Mouse (Mus musculus): ENCODE data around the gene Herc3. TPM values are rescaled to one million over a fixed set of nuclear protein-coding genes. Genes with fewer than 3 reads are reported as not detected.

Herc3 gene
- total and polyA plus RNA-seq, 3 experiments, result 1.9 to 5.7 TPM; not detected in 1

DNA sequence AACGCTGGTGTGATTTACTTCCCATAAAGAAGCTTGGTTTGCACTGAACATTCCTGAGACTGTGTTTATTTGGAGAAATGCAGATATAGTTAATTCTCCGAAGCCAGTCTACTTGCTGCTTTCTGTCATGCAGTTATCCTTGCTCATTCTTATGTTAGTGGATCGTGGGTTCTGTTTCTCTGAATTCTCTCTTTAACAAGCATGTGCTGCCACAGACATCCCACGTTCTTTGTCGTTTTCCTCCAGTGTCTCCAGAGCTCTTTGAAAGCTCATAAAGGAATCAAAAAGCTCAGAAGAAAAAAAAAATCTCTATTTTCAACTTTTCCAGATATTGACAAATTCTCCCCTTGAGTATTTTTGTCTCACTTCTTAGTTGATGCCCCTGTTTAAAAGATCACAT, 82.7 kb downstream of the Herc3 start:
- no peak overlapping the region for H3K27ac ChIP-seq (ENCODE audit: control insufficient read depth, low read depth, low read length)
- no peaks in the 10 kb centered on the region for H3K27me3 ChIP-seq (ENCODE audit: control insufficient read depth in 1 of 2, insufficient read depth in 2 of 2, low read length in 2 of 2)
- TF ChIP-seq MYB (IDR thresholded peaks at IDR 0.05; ENCODE audit: low read depth, low read length), result no peak
- TF ChIP-seq MEF2A (IDR thresholded peaks at IDR 0.05; ENCODE audit: extremely low read depth, insufficient replicate concordance, low read depth, low read length, poor library complexity, severe bottlenecking), result no peak
- no peak for TF ChIP-seq EP300 (IDR thresholded peaks at IDR 0.05; ENCODE audit: low read depth in 1 of 2, low read length in 2 of 2)
- TF ChIP-seq MAX (IDR thresholded peaks at IDR 0.05; ENCODE audit: low read length), result no peak
- TF ChIP-seq USF1 (IDR thresholded peaks at IDR 0.05; ENCODE audit: low read depth, low read length), result no peak
- TF ChIP-seq HCFC1 (IDR thresholded peaks at IDR 0.05; ENCODE audit: low read depth, low read length), result no peak
- TF ChIP-seq CHD2 (IDR thresholded peaks at IDR 0.05; ENCODE audit: low read length), result no peak
- TF ChIP-seq E2F4 (IDR thresholded peaks at IDR 0.05; ENCODE audit: borderline replicate concordance, low read depth, low read length), result no peak
- no peak for TF ChIP-seq SIN3A (IDR thresholded peaks at IDR 0.05; ENCODE audit: low read length)
- TF ChIP-seq GATA1 (IDR thresholded peaks at IDR 0.05; ENCODE audit: low read depth, low read length), result no peak
- no peak for TF ChIP-seq RAD21 (IDR thresholded peaks at IDR 0.05; ENCODE audit: low read depth, low read length)
- TF ChIP-seq UBTF (IDR thresholded peaks at IDR 0.05; ENCODE audit: borderline replicate concordance, insufficient read depth, low read depth, low read length), result no peak
- no peak for TF ChIP-seq ZKSCAN1 (IDR thresholded peaks at IDR 0.05; ENCODE audit: low read depth, low read length)
- TF ChIP-seq JUND (IDR thresholded peaks at IDR 0.05; ENCODE audit: low read depth, low read length), result no peak
- no peak for TF ChIP-seq BHLHE40 (IDR thresholded peaks at IDR 0.05; ENCODE audit: borderline replicate concordance, low read depth, low read length)
- no peak for TF ChIP-seq GABPA (IDR thresholded peaks at IDR 0.05; ENCODE audit: low read depth, low read length)
- no peak for TF ChIP-seq POLR2AphosphoS2 (IDR thresholded peaks at IDR 0.05; ENCODE audit: low read length)
- no peak for TF ChIP-seq ETS1 (IDR thresholded peaks at IDR 0.05; ENCODE audit: low read depth, low read length)
- no peak for DNase-seq (ENCODE audit: low read depth, low spot score)
- H3K4me1 ChIP-seq (ENCODE audit: control insufficient read depth in 1 of 2, insufficient read depth in 2 of 2, low read length in 2 of 2), result peaks cover 17 to 30% of the 10 kb centered on the region in 2 experiments
- no peaks in the 10 kb centered on the region for H3K79me2 ChIP-seq (ENCODE audit: control insufficient read depth, insufficient read depth, low read length, poor library complexity)
- no peaks in the 10 kb centered on the region for H3K9me3 ChIP-seq (replicated peaks; ENCODE audit: insufficient read depth, low read length)
- H3K9ac ChIP-seq (ENCODE audit: control insufficient read depth, low read depth, low read length, poor library complexity, severe bottlenecking), result no peak overlapping the region
- H3K4me3 ChIP-seq (ENCODE audit: control insufficient read depth in 1 of 2, insufficient read depth in 1 of 2, low read depth in 2 of 2, low read length in 2 of 2), result no peak overlapping the region
- peaks cover 0 to 29% of the 10 kb centered on the region in 2 experiments; a peak in 2 of 4 replicates for H3K36me3 ChIP-seq (ENCODE audit: control insufficient read depth in 1 of 2, insufficient read depth in 2 of 2, low read length in 2 of 2)

DNA sequence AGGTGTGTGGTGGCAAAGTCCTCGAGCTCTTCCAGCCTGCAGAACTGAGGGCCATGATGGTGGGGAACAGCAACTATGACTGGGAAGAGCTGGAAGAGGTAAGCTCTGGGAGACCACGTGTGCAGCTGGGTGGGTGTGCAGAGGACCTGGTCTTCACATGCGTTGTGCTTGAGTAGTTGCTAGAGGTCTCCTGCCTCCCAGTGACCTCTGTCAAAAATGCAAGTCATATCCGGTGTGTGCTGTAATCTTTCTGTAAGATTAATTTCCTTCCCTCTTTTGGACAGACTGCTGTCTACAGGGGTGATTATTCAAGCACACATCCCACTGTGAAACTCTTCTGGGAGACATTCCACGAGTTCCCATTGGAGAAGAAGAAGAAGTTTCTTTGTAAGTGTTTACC, 85.2 kb downstream of the Herc3 start:
- Histone ChIP-seq H3K9ac (ENCODE audit: control insufficient read depth, low read depth, low read length, poor library complexity, severe bottlenecking) (peak overlapping the region; percentile 4; the same call in 1 of the 2 replicates), H3K4me1 (ENCODE audit: control insufficient read depth in 1 of 2, insufficient read depth in 2 of 2, low read length in 2 of 2) (peaks cover 17 to 30% of the 10 kb centered on the region in 2 experiments), H3K9me3 (replicated peaks; ENCODE audit: insufficient read depth, low read length) (no peaks in the 10 kb centered on the region), H3K4me3 (ENCODE audit: control insufficient read depth in 1 of 2, insufficient read depth in 1 of 2, low read depth in 2 of 2, low read length in 2 of 2) (peak overlapping the region in 1 of 2 experiments; percentile 27; a peak in 1 of 4 replicates), H3K36me3 (ENCODE audit: control insufficient read depth in 1 of 2, insufficient read depth in 2 of 2, low read length in 2 of 2) (peaks cover 0 to 29% of the 10 kb centered on the region in 2 experiments; a peak in 2 of 4 replicates), H3K79me2 (ENCODE audit: control insufficient read depth, insufficient read depth, low read length, poor library complexity) (no peaks in the 10 kb centered on the region), H3K27ac (ENCODE audit: control insufficient read depth, low read depth, low read length) (peak overlapping the region; percentile 50), H3K27me3 (ENCODE audit: control insufficient read depth in 1 of 2, insufficient read depth in 2 of 2, low read length in 2 of 2) (no peaks in the 10 kb centered on the region)
- peak; percentile 75 for DNase-seq (ENCODE audit: low read depth, low spot score)
- peak; percentile 76 for TF ChIP-seq USF1 (IDR thresholded peaks at IDR 0.05; ENCODE audit: low read depth, low read length)
- peak; percentile 31; the same call in 1 of the 2 replicates for TF ChIP-seq MAFK (IDR thresholded peaks at IDR 0.05; ENCODE audit: borderline replicate concordance, low read depth, low read length)
- TF ChIP-seq EP300 (IDR thresholded peaks at IDR 0.05; ENCODE audit: low read depth in 1 of 2, low read length in 2 of 2), result peak; percentile 84 to 92
- peak; percentile 7; the same call in 1 of the 2 replicates for TF ChIP-seq SMC3 (IDR thresholded peaks at IDR 0.05; ENCODE audit: low read depth, low read length)
- TF ChIP-seq MAX (IDR thresholded peaks at IDR 0.05; ENCODE audit: low read length), result peak; percentile 88
- TF ChIP-seq GABPA (IDR thresholded peaks at IDR 0.05; ENCODE audit: low read depth, low read length), result peak; percentile 84
- TF ChIP-seq ZC3H11A (IDR thresholded peaks at IDR 0.05; ENCODE audit: low read depth, low read length), result no peak
- no peak for TF ChIP-seq HCFC1 (IDR thresholded peaks at IDR 0.05; ENCODE audit: low read depth, low read length)
- peak; percentile 55 for TF ChIP-seq GATA1 (IDR thresholded peaks at IDR 0.05; ENCODE audit: low read depth, low read length)
- TF ChIP-seq MEF2A (IDR thresholded peaks at IDR 0.05; ENCODE audit: extremely low read depth, insufficient replicate concordance, low read depth, low read length, poor library complexity, severe bottlenecking), result no peak
- TF ChIP-seq RCOR1 (IDR thresholded peaks at IDR 0.05; ENCODE audit: low read depth, low read length), result peak; percentile 74
- peak; percentile 78 for TF ChIP-seq ETS1 (IDR thresholded peaks at IDR 0.05; ENCODE audit: low read depth, low read length)
- peak; percentile 56 for TF ChIP-seq TCF12 (IDR thresholded peaks at IDR 0.05; ENCODE audit: low read depth, low read length)
- peak; percentile 67 for TF ChIP-seq MXI1 (IDR thresholded peaks at IDR 0.05; ENCODE audit: low read depth, low read length)
- TF ChIP-seq SIN3A (IDR thresholded peaks at IDR 0.05; ENCODE audit: low read length), result peak; percentile 61; the same call in 1 of the 2 replicates
- peak; percentile 90 for TF ChIP-seq MYC (IDR thresholded peaks at IDR 0.05; ENCODE audit: low read depth, low read length)
- no peak for TF ChIP-seq E2F4 (IDR thresholded peaks at IDR 0.05; ENCODE audit: borderline replicate concordance, low read depth, low read length)
- 0 out of 4 replicates have a peak, but pooled peaks of 1 of the 2 experiments have one; percentile 8 for TF ChIP-seq USF2 (IDR thresholded peaks at IDR 0.05; ENCODE audit: borderline replicate concordance in 1 of 2, insufficient read depth in 1 of 2, low read depth in 1 of 2, low read length in 2 of 2)
- TF ChIP-seq KAT2A (conservative IDR thresholded peaks at IDR 0.05; ENCODE audit: low read depth, low read length), result no peak
- no peak for TF ChIP-seq BHLHE40 (IDR thresholded peaks at IDR 0.05; ENCODE audit: borderline replicate concordance, low read depth, low read length)
- no peak for TF ChIP-seq ZKSCAN1 (IDR thresholded peaks at IDR 0.05; ENCODE audit: low read depth, low read length)

All from MEL (cell line).